Mouse (Mus musculus): Measurements from ENCODE around the gene Pdrg1.

GRCm38 (mm10) chr2:153051537-153051936 is 36.3 kb upstream of the Pdrg1 start:
- TF ChIP-seq CTCF (IDR thresholded peaks at IDR 0.05; ENCODE audit: control insufficient read depth, insufficient read depth, insufficient read length) (no peak), MAX (IDR thresholded peaks at IDR 0.05) (no peak), CEBPB (IDR thresholded peaks at IDR 0.05; ENCODE audit: low read depth) (no peak), MYOG (IDR thresholded peaks at IDR 0.05; ENCODE audit: control insufficient read depth, extremely low read depth, insufficient read length) (no peak), USF1 (IDR thresholded peaks at IDR 0.05; ENCODE audit: low read depth) (no peak), MYOD1 (IDR thresholded peaks at IDR 0.05; ENCODE audit: control insufficient read depth, insufficient read length, low read depth) (no peak), FOSL1 (IDR thresholded peaks at IDR 0.05; ENCODE audit: insufficient read depth, low read length, poor library complexity, severe bottlenecking) (no peak)

Data from C2C12 (cell line).